Mouse (Mus musculus) megakaryocyte, embryonic 14.5 days (primary cell): ENCODE measurements around the gene Gm765.

Experiments used
- FLI1 ChIP-seq: IDR thresholded peaks from 2 replicates; pipeline ENCODE4 v1.6.1; 2012; ENCODE audit warnings: low read length, inconsistent platforms, mixed read lengths
- GATA1 ChIP-seq: IDR thresholded peaks from 3 replicates; pipeline ENCODE4 v1.6.1; 2012; ENCODE audit warnings: mixed read lengths, low read length, inconsistent platforms, borderline replicate concordance

- TF ChIP-seq GATA1 (no peak), FLI1 (no peak)
Measured at GRCm38 (mm10) chr6:98383411-98383810, 40.9 kb upstream of the Gm765 start.
